ENCODE assay signal across 10 mouse cellular contexts in genomic region chr7:18951397-18951796, GRCm38 (mm10). TPM values are rescaled to one million over a fixed set of nuclear protein-coding genes. Genes with fewer than 3 reads are reported as not detected.
DNase-seq lines count a peak whose midpoint lies in the region; ATAC-seq and TF ChIP-seq lines count a peak whose summit lies in the region.
"Had no signal": no experiment of that assay in that cellular context is flagged by ENCODE, and none has a peak within 500 bp of the region (broad histone marks: within the 10 kb centered on the region; RNA-seq: fewer than 3 reads in every experiment).

No protein-coding gene starts in this region.

- TF ChIP-seq CTCF in testis, adult 2 months (IDR thresholded peaks at IDR 0.05; ENCODE audit: control insufficient read depth, insufficient read depth, insufficient replicate concordance, low read depth, low read length): peak; percentile 14; the same call in 1 of the 2 replicates

- H3K4me3 ChIP-seq in kidney, embryonic 15.5 days (replicated peaks): no peak overlapping the region
- H3K4me3 ChIP-seq in forebrain, embryonic 14.5 days (ENCODE audit: low read depth, low read length): no peak overlapping the region
- H3K4me3 ChIP-seq in testis, adult 2 months (ENCODE audit: control insufficient read depth, low read depth, low read length): peak overlapping the region; percentile 90

- no peaks in the 10 kb centered on the region for H3K36me3 ChIP-seq in kidney, embryonic 15.5 days
- peaks cover 55% of the 10 kb centered on the region for H3K36me3 ChIP-seq in forebrain, embryonic 14.5 days (ENCODE audit: control insufficient read depth, insufficient read depth, low read length)
- H3K36me3 ChIP-seq in testis, adult 2 months (ENCODE audit: control insufficient read depth, insufficient read depth, low read length): no peaks in the 10 kb centered on the region

- no peaks in the 10 kb centered on the region for H3K9me3 ChIP-seq in kidney, embryonic 15.5 days (replicated peaks)
- H3K9me3 ChIP-seq in forebrain, embryonic 14.5 days (replicated peaks; ENCODE audit: control insufficient read depth, low read length): no peaks in the 10 kb centered on the region

- WGBS in kidney, embryonic 15.5 days: 18% methylated on average over 15 of the region's 15 CpGs
- WGBS in forebrain, embryonic 14.5 days: 22% methylated on average over 15 of the region's 15 CpGs

- H3K4me1 ChIP-seq in kidney, embryonic 15.5 days: no peaks in the 10 kb centered on the region; the same call in 1 of the 2 replicates
- H3K4me1 ChIP-seq in forebrain, embryonic 14.5 days (ENCODE audit: control insufficient read depth, insufficient read depth, low read length): peaks cover 37% of the 10 kb centered on the region
- peaks cover 20% of the 10 kb centered on the region for H3K4me1 ChIP-seq in testis, adult 2 months (ENCODE audit: control insufficient read depth, insufficient read depth, low read length)

- ATAC-seq in kidney, embryonic 15.5 days (replicated peaks; ENCODE audit: low FRiP score): no peak
- ATAC-seq in forebrain, embryonic 14.5 days: no peak

- H3K27me3 ChIP-seq in kidney, embryonic 15.5 days: peaks cover 27% of the 10 kb centered on the region
- H3K27me3 ChIP-seq in forebrain, embryonic 14.5 days (replicated peaks; ENCODE audit: control insufficient read depth, insufficient read depth, low read length): no peaks in the 10 kb centered on the region
- H3K27me3 ChIP-seq in testis, adult 2 months (ENCODE audit: control insufficient read depth, insufficient read depth, low read length): no peaks in the 10 kb centered on the region

- H3K4me2 ChIP-seq in kidney, embryonic 15.5 days: no peak overlapping the region
- peak overlapping the region; percentile 35 for H3K4me2 ChIP-seq in forebrain, embryonic 14.5 days (ENCODE audit: low read length)

- H3K27ac ChIP-seq in kidney, embryonic 15.5 days: no peak overlapping the region
- peak overlapping the region; percentile 92 for H3K27ac ChIP-seq in forebrain, embryonic 14.5 days (ENCODE audit: low read depth, low read length)
- peak overlapping the region; percentile 81 for H3K27ac ChIP-seq in testis, adult 2 months (ENCODE audit: control insufficient read depth, insufficient read depth, low read depth, low read length)

- DNase-seq in kidney, postnatal 10 days: peak; percentile 78
- peak; percentile 71 for DNase-seq in R1 (ENCODE audit: low read depth, low spot score)
- DNase-seq in forebrain, embryonic 14.5 days (ENCODE audit: low spot score): no peak
- DNase-seq in lung, postnatal 10 days: peak; percentile 57
- DNase-seq in right cerebral cortex, postnatal 36 days (ENCODE audit: low spot score in 2 of 2): no peak
- DNase-seq in layer of hippocampus, adult 9-10 months (ENCODE audit: low spot score): no peak

- H3K9ac ChIP-seq in kidney, embryonic 15.5 days: no peak overlapping the region
- no peak overlapping the region; the same call in 1 of the 2 replicates for H3K9ac ChIP-seq in forebrain, embryonic 14.5 days (ENCODE audit: low read length)

- no peak; the same call in 1 of the 2 replicates for TF ChIP-seq POLR2A in testis, adult 2 months (IDR thresholded peaks at IDR 0.05; ENCODE audit: control insufficient read depth, low read depth, low read length)

RNA-seq across cellular contexts. Expression of gene Nova2, which starts 25.7 kb away (rescaled TPM):
- 0.67 and 0.93 TPM in 2 replicates for polyA plus RNA-seq in kidney, embryonic 15.5 days (2015; fragmentation: Nextera tagmentation; extraction: Ambion mirVana)
- 13.1 and 15.7 TPM in 2 replicates for polyA plus RNA-seq in forebrain, embryonic 14.5 days (2014; fragmentation: Nextera tagmentation; extraction: Ambion mirVana)
- 2.4 TPM in 2 replicates for polyA plus RNA-seq in testis, adult 2 months (2012; rRNA removed)

RNA-seq across cellular contexts. Expression of gene Nanos2, which starts 35.8 kb away (rescaled TPM):
- not detected in 2 replicates for polyA plus RNA-seq in kidney, embryonic 15.5 days (2015; fragmentation: Nextera tagmentation; extraction: Ambion mirVana)
- polyA plus RNA-seq in forebrain, embryonic 14.5 days (2014; fragmentation: Nextera tagmentation; extraction: Ambion mirVana): 0.18 and 0.49 TPM in 2 replicates
- 0.08 and 0.10 TPM in 2 replicates for polyA plus RNA-seq in testis, adult 2 months (2012; rRNA removed)
- polyA plus RNA-seq: large intestine, adult 2 months; stomach, embryonic 14.5 days had no signal

RNA-seq across cellular contexts. Expression of gene Mypop, which starts 39.6 kb away (rescaled TPM):
- 3.5 and 3.9 TPM in 2 replicates for polyA plus RNA-seq in kidney, embryonic 15.5 days (2015; fragmentation: Nextera tagmentation; extraction: Ambion mirVana)
- polyA plus RNA-seq in forebrain, embryonic 14.5 days (2014; fragmentation: Nextera tagmentation; extraction: Ambion mirVana): 3.6 and 3.9 TPM in 2 replicates
- 35.6 and 42.9 TPM in 2 replicates for polyA plus RNA-seq in testis, adult 2 months (2012; rRNA removed)

RNA-seq across cellular contexts. Expression of gene Ccdc61, which starts 41.2 kb away (rescaled TPM):
- 27.7 and 28.9 TPM in 2 replicates for polyA plus RNA-seq in kidney, embryonic 15.5 days (2015; fragmentation: Nextera tagmentation; extraction: Ambion mirVana)
- 17.4 and 19.0 TPM in 2 replicates for polyA plus RNA-seq in forebrain, embryonic 14.5 days (2014; fragmentation: Nextera tagmentation; extraction: Ambion mirVana)
- polyA plus RNA-seq in testis, adult 2 months (2012; rRNA removed): 23.8 and 26.8 TPM in 2 replicates

RNA-seq across cellular contexts. Expression of gene Irf2bp1, which starts 52.4 kb away (rescaled TPM):
- polyA plus RNA-seq in kidney, embryonic 15.5 days (2015; fragmentation: Nextera tagmentation; extraction: Ambion mirVana): 21.4 and 24.1 TPM in 2 replicates
- 25.9 and 33.3 TPM in 2 replicates for polyA plus RNA-seq in forebrain, embryonic 14.5 days (2014; fragmentation: Nextera tagmentation; extraction: Ambion mirVana)
- 4.9 and 5.4 TPM in 2 replicates for polyA plus RNA-seq in testis, adult 2 months (2012; rRNA removed)

Comparison
In these comparisons a context has a peak if more than half of its experiments do, and no peak if none do; other contexts are left out.
1. DNase-seq: peak in kidney, postnatal 10 days (single experiment), R1 (single experiment) and lung, postnatal 10 days (single experiment); none in forebrain, embryonic 14.5 days (single experiment), right cerebral cortex, postnatal 36 days (0 of 2) and layer of hippocampus, adult 9-10 months (single experiment).